Mouse (Mus musculus) layer of hippocampus, adult 6 months (tissue): ENCODE data around the gene Ppp1r14c. TPM values are rescaled to one million over a fixed set of nuclear protein-coding genes. Genes with fewer than 3 reads are reported as not detected.

ENCODE experiments used
- long read RNA-seq, 2 experiments: library from polyadenylated mRNA; unstranded; transcript quantifications; one replicate each; pipeline ENCODE4 v2.0.0; 2019 to 2020
- microRNA-seq: library from miRNA; unstranded; fragments of <30 nt; microRNA quantifications from one replicate; pipeline ENCODE4 v1.2.0, GENCODE M21; 2020
- polyA plus RNA-seq: library from polyadenylated mRNA; unstranded; fragments of <200 nt; fragmentation: Nextera tagmentation; gene quantifications from 2 replicates; pipeline ENCODE4 v1.2.3, GENCODE M21; 2021

Ppp1r14c gene
- 11.7 and 13.4 TPM in 2 replicates for polyA plus RNA-seq
- long read RNA-seq, experiment 1, transcript Ppp1r14c-201 (4 exons, 2,617 nt) = major isoform, 35 of 43 reads
- long read RNA-seq, experiment 1, partial matches to known transcripts = 2 of 43 reads
- long read RNA-seq, experiment 1, other reads (novel, unspliced or antisense) = 6 of 43 reads
- long read RNA-seq, experiment 2, transcript Ppp1r14c-201 (4 exons, 2,617 nt) = major isoform, 117 of 129 reads
- long read RNA-seq, experiment 2, partial matches to known transcripts = 0 of 129 reads
- long read RNA-seq, experiment 2, other reads (novel, unspliced or antisense) = 10 of 129 reads

DNA sequence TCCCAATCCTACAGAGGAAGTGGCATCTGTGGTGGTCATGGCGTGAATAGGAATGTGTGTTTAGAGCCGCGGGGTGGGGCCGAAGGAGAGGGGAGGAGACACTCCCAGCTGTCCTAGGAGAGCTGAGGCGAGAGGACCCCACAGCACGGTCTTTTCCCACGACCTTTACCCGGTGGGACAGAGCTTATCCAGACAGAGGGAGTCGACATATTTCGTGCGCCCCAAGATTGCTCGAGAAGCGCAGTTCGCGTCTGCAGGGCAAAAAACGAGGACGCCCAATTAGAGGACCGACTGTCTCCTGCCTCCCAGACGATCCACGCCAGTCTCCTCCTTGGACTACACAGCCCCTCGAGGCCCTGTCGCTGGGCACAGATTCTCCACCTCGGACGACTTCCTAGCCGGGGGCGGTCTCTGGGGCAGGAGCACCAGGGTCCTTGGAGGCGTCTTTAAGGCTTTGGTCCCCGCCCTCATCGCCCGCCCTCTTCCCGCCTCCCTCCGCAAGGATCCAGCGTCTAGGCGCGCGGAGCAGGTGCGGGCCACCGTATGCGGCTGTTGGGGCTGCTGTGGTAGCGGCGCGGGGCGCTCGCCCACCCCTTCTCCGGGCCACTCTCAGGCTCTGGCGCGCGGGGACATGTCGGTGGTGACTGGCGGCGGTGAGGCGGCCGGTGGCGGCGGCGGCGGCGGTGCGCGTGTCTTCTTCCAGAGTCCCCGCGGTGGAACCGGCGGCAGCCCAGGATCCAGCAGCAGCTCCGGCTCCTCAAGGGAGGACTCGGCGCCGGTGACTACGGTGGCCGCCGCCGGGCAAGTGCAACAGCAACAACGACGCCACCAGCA lies at the start of gene Ppp1r14c:
Gene Ppp1r14c, plus strand, starts transcription at position 22 of the 834 bp plus-strand sequence.

Small RNA genes within 50 kb of the gene (microRNA-seq; reads per million reads assigned to microRNA genes)
- not detected for gene Gm24482

Other genes with a start within 250 kb of the Ppp1r14c start
- not detected in 2 replicates for gene H60c, start 98.3 kb upstream of the Ppp1r14c start, polyA plus RNA-seq
- 3.7 and 4.9 TPM in 2 replicates for gene Iyd, start 174.2 kb downstream of the Ppp1r14c start, polyA plus RNA-seq